Mouse (Mus musculus) heart, adult 9 months (tissue): ENCODE measurements around the gene Scn3a.

ENCODE experiments used
- DNase-seq, 2 experiments: peaks; one replicate each; pipeline ENCODE4 v3.0.0; 2022; ENCODE audit warnings: low spot score in 2 of 2

Scn3a gene

DNA sequence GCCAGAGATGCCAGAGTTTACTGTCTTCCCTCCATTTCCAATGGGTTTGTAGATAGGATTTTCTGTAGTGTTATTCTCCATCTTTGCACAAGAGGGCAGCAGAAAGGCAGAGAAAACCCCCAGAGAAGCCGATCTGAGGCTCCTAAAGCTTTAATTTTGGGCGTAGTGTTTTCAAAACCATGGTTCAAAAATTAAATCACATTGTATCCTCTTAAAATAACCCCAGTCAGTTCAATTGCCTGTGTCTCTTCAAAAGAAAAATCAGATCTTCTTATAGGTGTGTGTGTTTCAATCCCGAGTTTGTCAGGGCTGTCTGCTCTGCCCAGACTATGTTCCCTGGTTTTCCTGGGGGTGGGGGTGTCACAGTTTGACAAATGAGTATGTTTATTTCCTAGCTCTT is 153.7 kb downstream of the Scn3a start:
- DNase-seq: peak; percentile 33 to 36
